Mouse (Mus musculus): Measurements from ENCODE around the gene Prlr.

Prlr gene

GRCm38 (mm10) chr15:10313522-10314455 lies 136.8 kb downstream of the Prlr start:
- in situ Hi-C loops (cut with MboI; ENCODE audit: low sequenced_read_pairs): loop anchor here (10.0 kb wide), 1 partner anchor 859 kb away; no protein-coding TSS in a partner anchor

GRCm38 (mm10) chr15:10325080-10325479 lies 148.0 kb downstream of the Prlr start, which contains the start of gene Gm21973:
Gene Gm21973, plus strand, starts transcription at chr15:10325380.
- in situ Hi-C loops (cut with MboI; ENCODE audit: low sequenced_read_pairs): no loop called here

DNA sequence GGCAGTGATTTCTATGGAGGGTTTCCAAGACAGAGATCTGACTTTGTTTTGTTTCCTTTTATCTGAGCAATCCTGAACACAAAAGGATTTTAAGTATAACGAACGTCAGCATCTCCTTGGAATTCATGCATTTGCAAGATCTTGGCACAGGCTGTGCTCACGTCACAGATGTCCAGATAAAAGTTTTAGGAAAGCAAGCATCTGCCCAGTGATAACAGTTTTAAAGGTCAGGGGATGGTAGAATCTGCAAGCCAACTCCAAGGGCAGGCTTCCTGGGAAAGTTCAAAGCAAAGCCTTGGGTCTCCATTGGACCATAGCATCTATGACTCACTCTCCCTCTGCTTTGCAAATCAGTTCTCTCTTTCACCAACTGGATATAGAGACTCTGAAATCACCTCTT lies 153.6 kb downstream of the Prlr start:
- in situ Hi-C loops (cut with MboI; ENCODE audit: low sequenced_read_pairs): no loop called here

DNA sequence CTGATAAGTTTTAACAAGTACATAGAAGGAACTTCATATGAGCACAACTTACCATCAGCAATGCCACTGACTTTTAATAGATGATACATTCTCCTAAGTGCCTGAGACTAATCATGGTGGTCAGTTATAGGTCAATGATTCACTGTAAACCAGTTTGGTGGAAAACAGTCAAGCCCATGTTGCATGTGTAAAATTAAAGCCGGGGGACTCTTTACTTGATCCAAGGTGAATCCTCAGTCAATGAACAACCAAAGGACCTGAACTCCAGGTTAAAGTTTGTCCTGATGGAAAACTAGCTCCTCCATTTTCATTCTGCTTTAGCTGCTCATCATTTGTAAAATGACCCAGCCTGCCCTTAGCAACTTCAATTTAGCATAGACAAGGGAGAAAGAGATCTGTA lies 155.5 kb downstream of the Prlr start:
- in situ Hi-C loops (cut with MboI; ENCODE audit: low sequenced_read_pairs): no loop called here

GRCm38 (mm10) chr15:10338606-10339005 lies 161.6 kb downstream of the Prlr start:
- in situ Hi-C loops (cut with MboI; ENCODE audit: low sequenced_read_pairs): no loop called here

DNA sequence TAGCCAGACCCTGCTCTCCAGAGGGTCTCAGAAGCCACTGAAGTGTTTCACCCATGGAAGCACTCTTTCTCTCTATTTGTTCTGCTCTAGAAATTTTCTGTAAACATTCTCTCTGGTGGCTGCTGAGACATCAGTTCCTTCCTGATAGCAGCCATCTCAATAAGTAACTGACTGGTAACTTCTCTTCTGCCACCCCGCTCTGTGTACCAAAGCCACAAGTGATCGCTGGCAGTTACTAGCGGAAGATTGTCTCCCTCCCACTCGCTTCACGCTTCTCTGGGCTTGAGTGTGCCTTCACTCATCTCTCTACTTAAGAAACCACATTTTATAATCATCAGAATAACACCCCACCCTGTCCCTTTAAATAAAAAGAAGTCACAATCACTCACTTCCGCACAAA lies 170.0 kb downstream of the Prlr start:
- in situ Hi-C loops (cut with MboI; ENCODE audit: low sequenced_read_pairs): no loop called here

DNA sequence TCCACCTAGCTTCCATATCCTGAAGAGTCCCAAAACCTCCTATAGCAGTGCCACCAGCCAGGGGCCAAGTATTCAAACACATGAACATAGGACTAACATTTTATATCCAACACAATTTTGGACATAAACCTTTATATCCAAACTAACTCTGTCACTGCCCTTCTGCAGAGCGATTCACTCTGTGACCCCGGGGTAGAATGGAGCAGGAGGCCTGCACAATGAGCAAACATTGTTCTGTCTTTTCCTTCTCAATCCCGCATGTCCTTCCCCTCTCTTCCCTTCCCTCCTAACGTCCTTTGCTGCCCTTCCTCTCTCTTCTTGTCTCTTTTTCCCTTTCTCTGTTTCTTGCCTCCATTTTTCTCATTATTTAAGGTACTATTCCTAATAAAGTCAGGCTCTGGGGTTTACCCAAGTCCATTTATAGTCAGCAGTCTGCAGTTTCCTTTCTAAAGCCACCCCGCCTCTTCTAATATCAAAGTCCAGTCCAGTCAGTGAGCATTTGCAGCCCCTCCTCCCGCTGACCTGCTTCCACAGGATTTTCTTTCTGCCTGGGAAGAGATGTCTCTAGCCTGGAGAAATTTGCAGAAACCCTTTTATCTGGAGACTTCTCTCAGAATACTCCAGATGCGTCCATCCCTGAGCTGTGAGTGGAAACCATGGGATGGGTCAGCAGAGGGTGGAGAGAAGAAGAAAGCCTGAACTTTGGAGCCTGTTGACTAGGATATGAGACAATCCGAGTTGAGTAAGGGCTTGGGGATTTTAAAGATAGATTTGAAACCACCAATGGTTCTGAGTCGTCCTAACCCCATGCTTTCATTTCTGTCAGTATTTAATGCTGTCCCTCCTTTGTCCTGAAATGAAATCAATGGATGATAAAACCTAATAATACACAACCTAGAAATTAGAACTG lies 181.3 kb downstream of the Prlr start, which contains the start of gene Agxt2:
Gene Agxt2, plus strand, starts transcription at position 494 of the 910 bp plus-strand sequence.
- in situ Hi-C loops (cut with MboI; ENCODE audit: low sequenced_read_pairs): no loop called here

- in situ Hi-C loops (cut with MboI; ENCODE audit: low sequenced_read_pairs): no loop called here
These were observed 189.3 kb downstream of the Prlr start for GRCm38 (mm10) chr15:10366331-10366730.

- in situ Hi-C loops (cut with MboI; ENCODE audit: low sequenced_read_pairs): no loop called here
These were observed 198.4 kb downstream of the Prlr start for GRCm38 (mm10) chr15:10375404-10375803.

DNA sequence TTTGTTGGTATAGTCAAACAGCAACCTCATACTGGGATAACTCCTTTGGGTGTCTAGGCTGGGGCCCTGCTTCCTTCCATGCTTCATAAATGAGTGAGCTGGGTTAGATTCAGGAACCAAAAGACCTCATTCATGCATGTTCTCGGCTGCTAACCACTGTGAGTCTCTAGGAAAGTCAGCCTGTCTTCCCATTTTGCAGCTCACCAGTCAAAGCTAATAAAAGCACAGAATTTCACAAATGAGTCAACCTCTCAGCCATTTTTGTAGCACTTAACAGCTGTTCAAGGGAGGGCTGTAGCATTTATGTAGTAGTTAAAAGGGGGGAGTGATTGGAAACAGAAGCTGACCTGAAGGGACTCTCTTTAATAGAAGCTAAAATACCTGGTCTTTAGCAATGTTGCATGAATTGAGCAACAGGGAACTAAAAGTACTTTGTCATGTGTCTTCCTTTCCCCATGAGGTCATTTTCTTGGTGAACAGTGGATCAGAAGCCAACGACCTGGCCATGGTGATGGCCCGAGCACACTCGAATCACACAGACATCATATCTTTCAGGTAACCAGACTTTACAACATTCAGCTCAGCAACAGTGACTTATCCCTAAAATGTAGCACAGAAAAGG lies 201.4 kb downstream of the Prlr start:
- in situ Hi-C loops (cut with MboI; ENCODE audit: low sequenced_read_pairs): no loop called here

GRCm38 (mm10) chr15:10379757-10380458 lies 202.9 kb downstream of the Prlr start:
- in situ Hi-C loops (cut with MboI; ENCODE audit: low sequenced_read_pairs): no loop called here

GRCm38 (mm10) chr15:10387263-10387662 lies 210.2 kb downstream of the Prlr start:
- in situ Hi-C loops (cut with MboI; ENCODE audit: low sequenced_read_pairs): no loop called here
